Mouse (Mus musculus) v-Abl transformed pro-B cells (cell line): ENCODE measurements around the gene Agpat1.

Experiments used
- in situ Hi-C, 2 experiments: fragments of 400-800 bp; cut with MboI; formaldehyde crosslinking; loops; one replicate each; pipeline ENCODE4 v1.15.1; 2025; ENCODE audit not compliant: unreplicated experiment in 2 of 2

Agpat1 gene

DNA sequence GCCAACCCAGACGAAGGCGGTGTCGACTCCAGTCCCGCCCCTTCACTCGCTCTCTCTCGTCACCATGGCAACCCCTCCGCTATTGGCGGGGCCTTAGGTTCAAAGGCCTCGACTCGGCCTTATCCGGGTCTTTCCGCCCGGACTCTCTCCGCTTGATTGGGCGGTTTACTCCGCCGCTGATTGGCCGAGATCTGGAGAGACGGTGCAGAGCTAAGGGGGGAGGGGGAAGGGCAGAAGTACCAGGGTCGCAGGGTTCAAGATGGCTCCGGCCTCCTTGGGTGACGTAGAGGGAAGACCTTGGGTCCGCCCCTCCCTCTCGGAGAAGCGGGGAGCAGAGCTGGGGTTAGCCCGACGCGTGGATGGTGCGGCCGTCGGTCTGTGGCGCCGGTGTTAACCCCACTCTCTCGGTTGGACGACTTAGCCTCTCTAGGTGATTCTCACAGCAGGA is at the start of gene Agpat1:
TSS of gene Agpat1 (plus strand) at position 202 of the 448 bp plus-strand sequence.
- in situ Hi-C loops = no loop called here

DNA sequence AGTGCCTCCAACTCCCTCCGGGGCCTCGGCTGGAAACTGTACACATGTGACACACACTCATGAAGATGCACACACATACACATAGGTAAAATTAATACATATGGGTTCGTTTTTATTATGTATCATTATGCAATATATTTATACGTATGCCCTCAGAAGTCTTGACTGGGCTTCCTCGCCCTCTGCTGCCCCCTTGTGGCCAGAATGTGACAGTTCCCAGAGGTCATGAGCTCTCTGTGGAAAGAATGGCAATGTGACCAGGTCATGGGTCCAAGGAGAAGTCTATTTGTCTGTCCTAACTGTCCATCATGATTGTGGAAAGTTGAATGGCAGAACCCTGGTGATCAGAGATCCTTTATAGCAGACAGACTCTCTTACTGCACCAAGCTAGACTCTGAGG is 48.6 kb upstream of the Agpat1 start:
- in situ Hi-C loops = loop anchor here in 1 of 2 experiments (10.0 to 25.0 kb wide), 3 partner anchors 121 to 511 kb away; partner anchors contain the start of gene H2-DMb1

DNA sequence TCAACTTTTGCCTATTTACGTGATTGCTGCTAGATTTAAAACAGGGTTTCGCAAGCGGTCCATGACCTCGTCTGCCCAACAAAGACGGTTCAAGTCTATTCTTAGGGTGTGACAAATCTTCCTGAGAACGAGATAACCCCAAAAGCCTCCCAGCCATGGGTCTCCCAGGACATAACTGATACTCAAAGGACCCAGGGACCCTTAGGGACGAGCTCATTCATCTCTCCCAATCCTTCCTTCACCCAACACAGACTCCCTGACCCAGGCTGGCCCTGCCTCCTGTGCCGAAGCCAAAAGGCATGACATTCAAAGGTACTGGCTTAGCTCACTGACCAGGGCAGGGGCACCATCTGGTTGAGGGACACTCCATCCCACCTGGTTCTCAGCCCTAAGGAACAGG is 47.7 kb upstream of the Agpat1 start:
- in situ Hi-C loops = loop anchor here in 1 of 2 experiments (10.0 to 25.0 kb wide), 3 partner anchors 122 to 512 kb away; partner anchors contain the start of gene H2-DMb1

DNA sequence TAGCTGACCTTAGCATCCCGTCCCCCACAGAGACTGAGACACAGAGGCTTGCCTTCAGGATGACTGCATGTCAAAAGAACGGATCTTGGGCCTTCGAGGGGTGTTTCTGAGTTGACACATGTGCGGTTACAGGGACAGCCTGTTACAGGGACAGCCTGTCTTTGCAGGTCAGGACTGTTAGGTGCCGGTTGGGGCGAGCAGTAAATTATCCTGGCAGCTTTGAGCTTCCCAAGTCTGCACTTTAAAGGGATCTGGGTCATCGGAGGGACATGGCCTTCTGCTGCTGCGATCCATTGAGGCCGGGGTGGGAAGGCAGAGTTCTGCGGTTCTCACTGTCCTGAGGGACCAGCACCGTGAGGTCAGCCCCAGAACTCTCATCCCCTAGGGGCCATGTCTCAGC is 46.7 kb upstream of the Agpat1 start:
- in situ Hi-C loops = loop anchor here in 1 of 2 experiments (10.0 to 25.0 kb wide), 3 partner anchors 123 to 513 kb away; partner anchors contain the start of gene H2-DMb1

DNA sequence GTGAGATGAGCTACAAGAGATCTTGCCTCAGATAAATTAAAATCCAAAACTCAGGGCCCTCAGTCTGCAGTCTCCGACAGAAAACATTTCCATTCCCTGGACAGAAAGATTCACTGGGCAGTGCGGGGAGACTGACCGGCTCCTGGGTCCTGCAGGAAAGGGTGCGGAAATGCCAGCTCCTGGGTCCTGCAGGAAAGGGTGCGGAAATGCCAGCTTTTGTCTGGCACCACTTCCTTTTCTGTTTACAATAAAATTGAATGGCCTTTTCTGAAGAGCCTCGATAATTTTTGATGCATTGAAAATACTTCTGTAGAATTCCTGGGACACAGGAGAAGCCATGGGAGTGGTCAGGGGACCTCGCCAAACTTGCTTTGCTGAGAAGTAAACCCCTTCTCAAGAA is 44.9 kb upstream of the Agpat1 start:
- in situ Hi-C loops = loop anchor here in 1 of 2 experiments (10.0 to 25.0 kb wide), 3 partner anchors 124 to 514 kb away; partner anchors contain the start of gene H2-DMb1

DNA sequence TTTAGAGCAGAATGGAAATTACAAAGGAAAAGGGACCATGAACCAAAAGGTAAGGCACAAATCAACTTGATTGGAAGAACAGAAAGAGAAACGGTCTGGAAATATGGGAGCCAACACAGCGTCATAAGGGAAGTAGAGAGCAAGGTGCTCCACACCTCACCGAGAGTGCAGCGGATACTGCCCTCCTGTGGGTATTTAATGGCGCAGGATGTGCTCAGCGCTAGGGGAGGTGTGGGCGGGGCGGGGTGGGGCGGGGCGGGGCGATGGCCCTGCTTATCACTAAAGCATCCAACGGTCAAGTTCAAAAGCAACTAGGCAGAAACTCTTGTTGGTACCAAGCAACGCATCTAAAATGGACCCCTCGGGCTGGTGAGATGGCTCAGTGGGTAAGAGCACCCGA is 44.2 kb upstream of the Agpat1 start:
- in situ Hi-C loops = loop anchor here in 1 of 2 experiments (10.0 to 25.0 kb wide), 3 partner anchors 125 to 515 kb away; partner anchors contain the start of gene H2-DMb1

DNA sequence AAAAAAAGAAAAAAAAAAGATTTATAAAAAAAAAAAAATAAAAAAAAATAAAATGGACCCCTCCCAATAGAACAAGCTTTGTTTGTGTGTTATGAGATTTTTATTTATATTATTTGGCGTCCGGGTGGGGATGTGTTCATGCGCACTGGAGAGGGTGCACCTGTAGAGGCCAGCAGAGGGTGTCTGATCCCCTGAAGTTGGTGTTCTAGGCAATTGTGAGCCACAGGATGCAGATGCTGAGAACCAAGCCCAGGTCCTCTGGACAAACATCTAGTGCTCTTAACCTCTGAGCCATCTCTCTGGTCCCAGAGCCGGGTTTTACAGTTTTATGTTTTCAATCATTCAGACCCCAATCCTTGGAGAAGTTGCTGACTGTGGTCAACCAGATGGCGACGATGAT is 43.6 kb upstream of the Agpat1 start:
- in situ Hi-C loops = loop anchor here in 1 of 2 experiments (25.0 kb wide), 1 partner anchor 398 kb away; the partner anchor contains the start of gene H2-DMb1

DNA sequence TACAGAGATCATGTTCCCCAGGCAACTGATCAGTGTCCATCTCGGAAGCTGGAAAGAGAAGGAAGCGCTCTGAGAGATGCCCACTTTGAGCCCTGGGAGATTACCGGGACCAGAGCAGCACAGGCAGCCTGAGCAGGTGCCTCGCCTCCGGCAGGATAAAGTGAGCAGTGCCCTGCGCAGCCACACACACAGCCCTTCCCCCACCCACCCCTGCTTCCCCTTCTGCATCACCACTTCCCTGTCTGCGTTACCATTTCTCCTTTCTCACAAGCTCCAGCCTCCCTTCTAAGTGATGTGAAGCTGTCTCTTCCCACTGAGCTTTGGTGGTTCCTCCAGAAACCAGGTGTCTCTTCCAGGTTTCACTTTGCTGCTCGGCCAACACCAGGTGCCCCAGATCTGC is 42.9 kb upstream of the Agpat1 start:
- in situ Hi-C loops = loop anchor here in 1 of 2 experiments (25.0 kb wide), 1 partner anchor 399 kb away; the partner anchor contains the start of gene H2-DMb1

DNA sequence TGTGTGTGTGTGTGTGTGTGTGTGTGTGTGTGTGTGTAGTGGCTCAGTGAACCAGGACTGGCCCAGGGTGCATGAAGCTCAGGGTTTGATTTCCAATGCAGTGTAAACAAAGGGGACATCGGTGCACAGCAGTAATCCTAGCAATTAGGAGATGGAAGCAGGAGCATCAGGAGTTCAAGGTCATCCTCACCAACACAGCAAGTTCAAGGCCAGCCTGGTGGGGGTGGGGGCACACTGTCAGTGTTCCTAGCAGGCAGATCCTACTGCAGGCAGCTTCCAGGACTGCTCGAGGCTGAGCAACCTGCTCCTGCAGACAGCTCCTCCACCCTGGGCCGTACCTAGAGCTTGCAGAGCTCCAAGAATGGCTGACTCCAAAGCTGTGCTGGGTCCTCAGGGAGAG is 41.5 kb upstream of the Agpat1 start:
- in situ Hi-C loops = loop anchor here in 1 of 2 experiments (25.0 kb wide), 1 partner anchor 400 kb away; the partner anchor contains the start of gene H2-DMb1

DNA sequence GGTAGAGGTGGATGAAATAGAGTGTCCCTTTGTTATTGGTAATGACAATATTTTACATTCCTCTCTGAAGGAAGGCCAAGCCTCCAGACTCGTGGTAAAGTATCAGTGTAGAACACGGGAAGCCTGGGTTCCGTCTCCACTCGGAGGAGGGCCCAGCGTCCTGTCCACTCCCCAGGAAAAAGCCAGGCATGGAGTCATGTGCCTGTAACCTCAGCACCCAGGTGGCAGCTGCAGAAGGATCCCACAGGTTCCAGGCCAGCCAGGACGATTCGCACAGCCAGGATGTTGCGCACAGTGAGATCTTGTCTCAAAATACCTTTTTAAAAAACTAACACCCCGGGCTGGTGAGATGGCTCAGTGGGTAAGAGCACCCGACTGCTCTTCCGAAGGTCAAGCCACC is 40.7 kb upstream of the Agpat1 start:
- in situ Hi-C loops = loop anchor here in 1 of 2 experiments (25.0 kb wide), 1 partner anchor 401 kb away; the partner anchor contains the start of gene H2-DMb1

DNA sequence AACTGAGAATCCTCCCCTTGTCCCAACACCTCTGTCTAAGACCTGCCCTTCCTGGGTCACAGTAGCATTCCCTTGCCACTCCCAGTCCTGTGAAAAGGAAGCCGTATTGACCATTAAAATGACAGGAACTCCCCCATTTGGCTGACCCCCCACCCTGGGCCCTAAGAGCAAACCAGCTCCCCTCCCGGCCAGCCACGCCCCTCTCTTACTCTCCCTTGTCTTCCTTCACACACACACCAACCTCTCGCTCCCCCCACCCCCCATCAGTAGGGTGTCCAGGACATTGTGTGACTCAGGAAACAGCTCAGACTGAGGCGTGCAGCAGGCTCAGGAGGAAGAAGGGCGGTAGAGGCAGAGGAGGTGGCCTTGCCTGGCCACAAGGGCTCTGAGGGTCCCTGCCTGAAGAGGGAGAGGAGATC is 40.0 kb upstream of the Agpat1 start, which contains the start of gene Notch4:
TSS of gene Notch4 (plus strand) at position 266 of the 419 bp plus-strand sequence.
- in situ Hi-C loops = loop anchor here in 1 of 2 experiments (25.0 kb wide), 1 partner anchor 402 kb away; the partner anchor contains the start of gene H2-DMb1

DNA sequence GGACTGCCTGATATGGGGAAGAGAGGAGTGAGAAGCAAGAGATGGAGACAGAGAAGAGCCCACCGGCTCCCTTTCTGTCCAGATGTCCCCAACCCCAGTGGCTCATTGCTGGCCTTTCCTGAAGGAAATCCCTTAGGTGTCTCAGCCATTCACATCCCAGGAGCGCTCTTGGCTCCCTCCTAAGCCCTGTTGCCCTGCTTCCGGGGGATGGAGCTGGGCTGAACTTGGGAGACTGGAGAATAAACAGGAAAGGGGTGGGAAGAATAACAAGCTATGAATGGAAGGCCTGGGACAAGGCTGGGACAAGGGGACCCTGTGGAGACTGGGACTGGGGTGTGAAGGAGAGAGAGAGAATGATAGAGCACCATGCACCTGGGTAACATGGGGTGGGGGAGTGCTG is 39.3 kb upstream of the Agpat1 start:
- in situ Hi-C loops = loop anchor here (5.0 to 25.0 kb wide), 2 partner anchors 53 to 402 kb away; partner anchors contain the start of genes Egfl8 (in 2 of the 2) and H2-DMb1 (in 1 of the 2)

DNA sequence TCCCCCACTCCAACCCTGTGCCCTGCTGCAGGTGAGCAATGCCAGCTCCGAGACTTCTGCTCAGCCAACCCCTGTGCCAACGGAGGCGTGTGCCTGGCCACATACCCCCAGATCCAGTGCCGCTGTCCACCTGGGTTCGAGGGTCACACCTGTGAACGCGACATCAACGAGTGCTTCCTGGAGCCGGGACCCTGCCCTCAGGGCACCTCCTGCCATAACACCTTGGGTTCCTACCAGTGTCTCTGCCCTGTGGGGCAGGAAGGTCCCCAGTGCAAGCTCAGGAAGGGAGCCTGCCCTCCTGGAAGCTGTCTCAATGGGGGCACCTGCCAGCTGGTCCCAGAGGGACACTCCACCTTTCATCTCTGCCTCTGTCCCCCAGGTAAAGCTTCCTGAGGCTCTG is 36.8 kb upstream of the Agpat1 start:
- in situ Hi-C loops = loop anchor here (5.0 to 25.0 kb wide), 2 partner anchors 50 to 405 kb away; partner anchors contain the start of genes Egfl8 (in 2 of the 2) and H2-DMb1 (in 1 of the 2)

DNA sequence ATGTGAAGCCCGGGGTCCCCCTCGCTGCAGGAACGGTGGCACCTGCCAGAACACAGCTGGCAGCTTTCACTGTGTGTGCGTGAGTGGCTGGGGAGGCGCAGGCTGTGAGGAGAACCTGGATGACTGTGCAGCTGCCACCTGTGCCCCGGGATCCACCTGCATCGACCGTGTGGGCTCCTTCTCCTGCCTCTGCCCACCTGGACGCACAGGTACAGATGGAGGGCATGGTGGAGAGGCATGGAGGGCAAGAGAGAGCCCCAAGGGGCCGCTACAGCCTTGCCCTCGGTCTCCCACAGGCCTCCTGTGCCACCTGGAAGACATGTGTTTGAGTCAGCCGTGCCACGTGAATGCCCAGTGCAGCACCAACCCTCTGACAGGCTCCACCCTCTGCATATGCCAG is 35.6 kb upstream of the Agpat1 start:
- in situ Hi-C loops = loop anchor here (5.0 to 25.0 kb wide), 2 partner anchors 49 to 406 kb away; partner anchors contain the start of genes Egfl8 (in 2 of the 2) and H2-DMb1 (in 1 of the 2)

DNA sequence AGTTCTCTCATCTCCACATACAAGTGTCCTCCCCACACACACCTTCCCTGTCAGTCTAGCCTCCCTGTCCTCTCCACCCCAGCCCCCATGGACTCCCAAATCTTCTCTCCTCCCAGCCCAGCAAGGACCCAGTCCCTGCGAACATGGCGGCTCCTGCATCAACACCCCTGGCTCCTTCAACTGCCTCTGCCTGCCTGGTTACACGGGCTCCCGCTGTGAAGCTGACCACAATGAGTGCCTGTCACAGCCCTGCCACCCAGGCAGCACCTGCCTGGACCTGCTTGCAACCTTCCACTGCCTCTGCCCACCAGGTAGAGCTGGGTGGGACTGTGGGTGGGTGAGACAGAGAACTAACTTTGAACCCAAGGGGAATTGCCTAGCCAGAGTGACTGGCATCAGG is 34.1 kb upstream of the Agpat1 start:
- in situ Hi-C loops = loop anchor here (5.0 to 25.0 kb wide), 2 partner anchors 47 to 408 kb away; partner anchors contain the start of genes Egfl8 (in 2 of the 2) and H2-DMb1 (in 1 of the 2)

DNA sequence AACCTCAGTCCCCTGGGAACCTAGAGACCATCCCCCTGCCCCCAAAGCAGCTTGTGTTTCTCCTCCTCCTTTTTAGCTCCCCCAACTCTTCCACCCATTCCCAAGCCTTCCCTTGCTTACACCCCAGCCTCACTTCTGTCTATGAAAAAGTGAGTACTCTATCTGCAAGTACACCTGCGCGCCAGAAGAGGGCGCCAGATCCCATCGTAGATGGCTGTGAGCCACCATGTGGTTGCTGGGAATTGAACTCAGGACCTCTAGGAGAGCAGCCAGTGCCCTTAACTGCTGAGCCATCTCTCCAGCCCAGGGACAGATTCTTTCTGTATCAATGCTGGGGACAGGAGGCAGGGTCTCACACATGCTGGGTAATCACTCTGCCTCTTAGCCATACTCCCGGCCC is 32.2 kb upstream of the Agpat1 start:
- in situ Hi-C loops = loop anchor here in 1 of 2 experiments (25.0 kb wide), 1 partner anchor 410 kb away; the partner anchor contains the start of gene H2-DMb1

DNA sequence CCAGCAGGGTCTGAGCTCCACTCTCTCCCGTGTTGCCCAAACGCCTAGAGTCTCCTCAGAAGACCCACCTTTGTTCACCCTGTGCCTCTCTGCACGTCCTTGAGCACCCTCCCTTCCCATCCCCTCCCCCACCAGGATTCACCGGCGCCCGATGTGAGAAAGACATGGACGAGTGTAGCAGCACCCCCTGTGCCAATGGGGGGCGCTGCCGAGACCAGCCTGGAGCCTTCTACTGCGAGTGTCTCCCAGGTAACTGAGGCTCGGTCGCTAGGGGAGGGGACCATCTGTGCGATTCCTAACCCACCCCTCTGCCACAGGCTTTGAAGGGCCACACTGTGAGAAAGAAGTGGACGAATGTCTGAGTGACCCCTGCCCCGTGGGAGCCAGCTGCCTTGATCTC is 31.7 kb upstream of the Agpat1 start:
- in situ Hi-C loops = loop anchor here in 1 of 2 experiments (25.0 kb wide), 1 partner anchor 410 kb away; the partner anchor contains the start of gene H2-DMb1

DNA sequence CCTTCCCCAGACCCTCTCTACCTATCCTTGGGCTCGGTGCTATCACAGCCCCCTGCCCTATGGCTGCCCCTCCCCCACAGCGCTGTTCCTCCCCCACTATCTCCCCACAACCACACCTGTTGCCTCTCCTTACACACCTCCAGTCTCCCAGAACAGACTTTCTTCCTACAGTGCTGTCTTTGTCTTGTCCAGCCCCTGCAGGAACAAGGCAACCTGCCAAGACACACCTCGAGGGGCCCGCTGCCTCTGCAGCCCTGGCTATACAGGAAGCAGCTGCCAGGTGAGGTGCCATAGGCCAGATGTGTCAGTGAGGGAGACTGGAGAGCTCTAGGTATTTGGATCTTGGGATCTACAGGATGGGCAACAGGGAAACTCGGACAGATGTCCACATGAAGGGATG is 27.5 kb upstream of the Agpat1 start:
- in situ Hi-C loops = no loop called here

DNA sequence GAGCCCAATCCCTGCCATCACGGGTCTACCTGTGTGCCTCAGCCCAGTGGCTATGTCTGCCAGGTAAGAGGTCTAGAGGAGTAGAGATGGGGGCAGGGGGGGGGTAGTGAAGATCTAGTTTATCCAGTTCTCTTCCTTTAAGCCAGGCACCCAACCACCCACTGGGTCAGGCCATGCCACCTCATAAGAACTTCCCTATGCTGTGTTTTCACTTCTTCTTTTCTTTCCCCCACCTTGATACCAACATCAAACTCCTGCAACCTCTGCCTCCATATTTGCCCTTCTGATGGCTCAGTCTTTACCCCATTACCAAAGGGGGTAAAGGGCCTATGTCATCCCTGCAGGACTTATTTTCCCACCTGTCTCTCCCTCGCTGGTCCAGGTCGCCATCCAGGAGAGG is 26.0 kb upstream of the Agpat1 start:
- in situ Hi-C loops = no loop called here

DNA sequence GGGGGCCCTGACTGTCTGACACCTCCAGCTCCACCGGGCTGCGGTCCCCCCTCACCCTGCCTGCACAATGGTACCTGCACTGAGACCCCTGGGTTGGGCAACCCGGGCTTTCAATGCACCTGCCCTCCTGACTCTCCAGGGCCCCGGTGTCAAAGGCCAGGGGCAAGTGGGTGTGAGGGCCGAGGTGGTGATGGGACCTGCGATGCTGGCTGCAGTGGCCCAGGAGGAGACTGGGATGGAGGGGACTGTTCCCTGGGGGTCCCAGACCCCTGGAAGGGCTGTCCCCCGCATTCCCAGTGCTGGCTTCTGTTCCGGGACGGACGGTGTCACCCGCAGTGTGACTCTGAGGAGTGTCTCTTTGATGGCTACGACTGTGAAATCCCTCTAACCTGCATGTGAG is 21.5 kb upstream of the Agpat1 start:
- in situ Hi-C loops = no loop called here

DNA sequence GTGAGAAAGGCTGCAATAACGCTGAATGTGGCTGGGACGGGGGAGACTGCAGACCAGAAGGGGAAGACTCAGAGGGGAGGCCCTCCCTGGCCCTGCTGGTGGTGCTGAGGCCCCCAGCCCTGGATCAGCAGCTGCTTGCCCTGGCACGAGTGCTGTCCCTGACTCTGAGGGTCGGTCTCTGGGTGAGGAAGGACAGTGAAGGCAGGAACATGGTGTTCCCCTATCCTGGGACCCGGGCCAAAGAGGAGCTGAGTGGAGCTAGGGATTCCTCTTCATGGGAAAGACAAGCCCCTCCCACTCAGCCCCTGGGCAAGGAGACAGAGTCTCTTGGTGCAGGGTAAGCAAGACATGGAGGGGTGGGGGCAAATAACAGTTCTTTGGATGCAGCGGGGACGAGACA is 20.7 kb upstream of the Agpat1 start:
- in situ Hi-C loops = no loop called here
